Mouse (Mus musculus) right cerebral cortex, postnatal 36 days (tissue): ENCODE data around the gene Atp2b2.
"Not testable (repeated sequence)": the region's sequence is repeated elsewhere in the genome, so short reads cannot be mapped to it uniquely, and the experiment has no call there.

Experiments
- DNase-seq, 2 experiments: peaks; one replicate each; pipeline ENCODE4 v3.0.0; 2022; ENCODE audit warnings: low spot score in 2 of 2, mixed read lengths in 1 of 2

Gene Atp2b2

DNA sequence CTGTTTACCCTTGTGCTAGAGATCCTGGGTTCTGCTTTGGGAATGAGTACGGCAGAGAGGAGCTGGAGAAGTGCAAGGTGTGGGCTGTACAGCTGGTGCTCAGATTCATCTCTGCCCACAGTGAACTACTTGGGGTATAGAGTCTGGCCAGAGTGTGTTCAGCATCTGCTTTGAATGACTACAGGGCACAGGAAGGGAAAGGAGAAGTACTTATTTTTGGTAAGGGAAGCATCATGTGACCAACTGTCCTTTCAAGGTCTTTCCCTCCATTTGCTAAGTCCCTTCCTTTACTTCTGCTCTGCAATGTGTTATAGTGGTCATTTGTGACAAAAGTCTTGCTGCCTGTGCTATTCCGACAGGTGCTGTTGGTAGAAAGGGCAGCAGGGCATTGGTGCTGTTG, 328.1 kb downstream of the Atp2b2 start:
- DNase-seq, result no peak

DNA sequence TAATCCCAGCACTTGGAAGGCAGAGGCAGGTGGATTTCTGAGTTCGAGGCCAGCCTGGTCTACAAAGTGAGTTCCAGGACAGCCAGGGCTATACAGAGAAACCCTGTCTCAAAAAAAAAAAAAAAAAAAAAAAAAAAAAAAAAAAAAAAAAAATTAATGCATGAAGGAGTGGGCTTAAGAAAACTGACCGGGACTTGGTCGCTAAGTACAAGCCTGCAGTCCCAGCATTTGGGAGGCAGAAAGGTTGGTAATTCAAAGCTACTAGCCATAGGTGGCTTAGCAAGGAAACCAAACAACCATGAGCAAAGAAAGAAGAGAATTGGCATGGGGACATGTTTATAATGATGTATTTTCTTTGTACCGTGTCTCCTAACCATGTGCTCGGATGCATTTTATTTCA, 329.0 kb downstream of the Atp2b2 start:
- not testable (repeated sequence) for DNase-seq

DNA sequence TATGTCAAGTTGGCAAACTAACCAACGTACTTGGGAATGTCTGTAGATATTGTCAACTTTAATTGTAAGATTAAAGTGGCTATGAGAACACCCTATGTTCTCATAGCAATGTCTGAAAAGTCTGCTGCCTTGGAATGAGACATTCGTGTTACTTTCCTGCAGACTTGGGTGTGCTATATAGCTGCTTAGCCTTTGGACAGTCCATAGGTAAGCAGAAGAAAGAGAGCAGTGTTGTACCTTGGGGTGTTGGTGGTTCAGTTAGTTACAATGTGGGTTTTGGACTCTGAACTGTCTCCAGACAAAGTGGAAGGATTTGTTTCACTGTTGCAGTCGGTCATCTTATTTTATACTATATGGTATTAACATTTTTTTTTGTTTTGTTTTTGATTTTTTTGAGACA, 329.7 kb downstream of the Atp2b2 start:
- DNase-seq, result no peak

DNA sequence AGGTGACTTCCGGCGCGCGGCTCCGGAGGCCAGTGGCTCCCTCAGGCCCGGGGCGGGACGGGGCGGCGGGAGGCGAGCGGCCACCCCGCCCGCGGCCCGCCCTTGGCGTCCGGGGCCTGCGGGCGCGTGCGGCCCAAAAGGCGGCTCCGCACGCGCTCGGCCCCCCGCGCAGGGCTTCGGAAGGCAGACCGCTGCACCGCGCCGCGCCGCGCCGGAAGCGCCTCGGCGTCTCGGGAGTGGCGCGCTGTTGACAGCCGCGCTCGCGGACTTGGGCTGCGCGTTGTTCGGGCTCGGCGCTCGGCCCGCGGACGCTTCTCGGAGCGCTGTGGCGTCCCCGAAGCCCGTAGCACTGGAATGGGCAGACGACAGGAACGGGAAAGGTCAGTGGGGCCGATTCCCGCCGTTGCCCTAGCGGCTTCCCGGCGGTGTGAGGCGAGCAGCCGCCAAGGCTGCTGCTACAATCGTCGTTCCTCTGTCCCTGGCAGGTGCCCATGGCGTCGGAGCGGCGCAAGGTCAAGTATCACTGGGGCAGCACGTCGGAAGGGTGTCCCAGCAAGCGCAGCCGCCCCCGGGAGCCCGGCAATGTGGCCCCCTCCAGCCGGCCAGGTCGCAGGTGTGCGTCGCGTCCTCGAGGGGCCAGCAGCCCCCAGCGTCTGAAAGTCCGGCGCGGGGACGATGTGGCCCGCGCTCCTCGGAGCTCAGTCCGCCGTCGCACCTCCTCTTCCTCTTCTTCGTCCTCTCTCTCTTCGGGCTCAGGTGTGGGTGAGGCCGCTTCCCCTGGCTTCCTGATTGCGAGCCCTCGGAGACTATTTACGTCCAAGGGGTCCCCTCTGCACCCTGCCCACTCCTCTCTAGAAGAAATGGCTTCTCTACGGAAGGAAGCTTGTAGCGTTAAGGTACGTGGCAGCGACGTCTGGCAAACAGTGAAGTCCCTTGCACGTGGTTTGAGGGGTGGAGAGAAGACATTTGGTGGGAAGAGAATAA, 344.9 kb downstream of the Atp2b2 start:
- DNase-seq, result no peak

DNA sequence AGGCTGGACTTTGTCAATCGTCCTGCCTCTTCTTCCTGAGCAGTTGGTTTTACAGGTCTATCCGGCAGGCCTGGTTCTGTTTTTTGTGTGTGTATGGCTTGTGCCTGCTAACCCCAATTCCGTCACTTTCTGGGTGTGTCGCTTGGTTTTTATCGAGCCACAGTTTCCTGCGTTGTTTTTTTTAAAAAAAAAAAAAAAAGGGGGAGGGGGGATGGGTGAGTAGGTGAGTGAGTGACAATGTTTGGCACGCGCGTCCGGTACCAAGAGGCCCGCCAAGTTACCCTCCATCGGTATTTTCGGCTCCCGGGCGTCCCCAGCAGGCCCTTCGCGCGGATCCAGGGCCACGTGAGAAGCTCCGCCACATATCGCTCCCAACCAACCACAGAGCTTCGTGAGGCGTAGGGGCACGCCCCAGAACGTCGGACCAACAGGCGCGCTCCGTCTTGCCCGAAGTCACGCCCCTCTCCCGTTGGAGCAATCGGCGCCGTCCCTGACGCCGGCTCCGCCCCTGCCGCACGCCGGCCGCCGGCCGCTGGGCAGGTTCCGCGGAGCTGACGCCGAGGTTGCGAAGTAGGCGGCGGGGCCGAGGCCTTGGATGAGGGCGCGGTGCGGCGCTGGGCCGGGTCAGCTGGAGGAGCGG, 345.7 kb downstream of the Atp2b2 start, which contains the start of gene Tatdn2:
TSS of gene Tatdn2 (plus strand) at position 469 of the 640 bp plus-strand sequence.
- peak; percentile 96 to 98 for DNase-seq

- DNase-seq, result no peak
These were observed 346.6 kb downstream of the Atp2b2 start for GRCm38 (mm10) chr6:113695766-113696355.

GRCm38 (mm10) chr6:113695203-113695602, 347.2 kb downstream of the Atp2b2 start:
- DNase-seq, result no peak
